Mouse (Mus musculus): Measurements from ENCODE around the gene Bcl7c. TPM values are rescaled to one million over a fixed set of nuclear protein-coding genes. Genes with fewer than 3 reads are reported as not detected.
A peak's percentile ranks its signal among the peaks of the same experiment; 100 is the strongest.
"Not testable (repeated sequence)": the region's sequence is repeated elsewhere in the genome, so short reads cannot be mapped to it uniquely, and the experiment has no call there.

Gene Bcl7c
- polyA plus RNA-seq, 1 experiment from 2014 or later = 50.2 TPM

- Histone ChIP-seq H3K9me3 (ENCODE audit: control insufficient read depth, low read length) (no peaks in the 10 kb centered on the region), H3K4me1 (replicated peaks; ENCODE audit: control insufficient read depth, insufficient read depth, low read length) (no peaks in the 10 kb centered on the region), H3K4me2 (replicated peaks) (no peak overlapping the region), H3K9ac (no peak overlapping the region), H3K27ac (no peak overlapping the region), H3K4me3 (replicated peaks; ENCODE audit: low read length) (no peak overlapping the region), H3K36me3 (replicated peaks; ENCODE audit: control insufficient read depth, insufficient read depth) (no peaks in the 10 kb centered on the region), H3K27me3 (ENCODE audit: control insufficient read depth, insufficient read depth, low read length) (no peaks in the 10 kb centered on the region)
- 92% methylated on average over 4 of the region's 4 CpGs for WGBS
- ATAC-seq (ENCODE audit: low FRiP score) = no peak
- DNase-seq (ENCODE audit: low spot score) = no peak
These were observed 62.4 kb downstream of the Bcl7c start for GRCm38 (mm10) chr7:127646363-127646762.

- no peaks in the 10 kb centered on the region for H3K36me3 ChIP-seq (replicated peaks; ENCODE audit: control insufficient read depth, insufficient read depth)
- no peaks in the 10 kb centered on the region for H3K27me3 ChIP-seq (ENCODE audit: control insufficient read depth, insufficient read depth, low read length)
- H3K4me1 ChIP-seq (replicated peaks; ENCODE audit: control insufficient read depth, insufficient read depth, low read length) = peaks cover 4% of the 10 kb centered on the region; the same call in 1 of the 2 replicates
- no peak overlapping the region for H3K4me3 ChIP-seq (replicated peaks; ENCODE audit: low read length)
- H3K27ac ChIP-seq = no peak overlapping the region
- H3K4me2 ChIP-seq (replicated peaks) = no peak overlapping the region
- ATAC-seq (ENCODE audit: low FRiP score) = no peak
- no peak overlapping the region for H3K9ac ChIP-seq
- H3K9me3 ChIP-seq (ENCODE audit: control insufficient read depth, low read length) = no peaks in the 10 kb centered on the region
- no peak for DNase-seq (ENCODE audit: low spot score)
- WGBS = 75% methylated on average over 4 of the region's 4 CpGs
These were observed 66.5 kb downstream of the Bcl7c start for GRCm38 (mm10) chr7:127642254-127642653.

GRCm38 (mm10) chr7:127641260-127641659 is 67.5 kb downstream of the Bcl7c start:
- Histone ChIP-seq H3K4me2 (replicated peaks) (no peak overlapping the region), H3K36me3 (replicated peaks; ENCODE audit: control insufficient read depth, insufficient read depth) (no peaks in the 10 kb centered on the region), H3K9ac (no peak overlapping the region), H3K4me3 (replicated peaks; ENCODE audit: low read length) (no peak overlapping the region), H3K27me3 (ENCODE audit: control insufficient read depth, insufficient read depth, low read length) (no peaks in the 10 kb centered on the region), H3K27ac (no peak overlapping the region), H3K4me1 (replicated peaks; ENCODE audit: control insufficient read depth, insufficient read depth, low read length) (peaks cover 4% of the 10 kb centered on the region; the same call in 1 of the 2 replicates), H3K9me3 (ENCODE audit: control insufficient read depth, low read length) (no peaks in the 10 kb centered on the region)
- 57% methylated on average over 4 of the region's 4 CpGs for WGBS
- no peak for ATAC-seq (ENCODE audit: low FRiP score)
- DNase-seq (ENCODE audit: low spot score) = no peak

GRCm38 (mm10) chr7:127636963-127637362 is 71.8 kb downstream of the Bcl7c start:
- DNase-seq (ENCODE audit: low spot score) (peak; percentile 84), ATAC-seq (ENCODE audit: low FRiP score) (peak; percentile 73)
- no peaks in the 10 kb centered on the region for H3K9me3 ChIP-seq (ENCODE audit: control insufficient read depth, low read length)
- WGBS = under 1% methylated on average over 27 of the region's 27 CpGs
- H3K27me3 ChIP-seq (ENCODE audit: control insufficient read depth, insufficient read depth, low read length) = no peaks in the 10 kb centered on the region
- H3K4me1 ChIP-seq (replicated peaks; ENCODE audit: control insufficient read depth, insufficient read depth, low read length) = peaks cover 4% of the 10 kb centered on the region; the same call in 1 of the 2 replicates
- H3K36me3 ChIP-seq (replicated peaks; ENCODE audit: control insufficient read depth, insufficient read depth) = no peaks in the 10 kb centered on the region
- 0 out of 2 replicates have a peak overlapping the region, but pooled peaks have one; percentile 17 for H3K27ac ChIP-seq
- peak overlapping the region; percentile 75 for H3K4me2 ChIP-seq (replicated peaks)
- peak overlapping the region; percentile 70 for H3K9ac ChIP-seq
- H3K4me3 ChIP-seq (replicated peaks; ENCODE audit: low read length) = peak overlapping the region; percentile 52

GRCm38 (mm10) chr7:127631416-127631815 is 77.3 kb downstream of the Bcl7c start:
- Histone ChIP-seq H3K27me3 (ENCODE audit: control insufficient read depth, insufficient read depth, low read length) (no peaks in the 10 kb centered on the region), H3K36me3 (replicated peaks; ENCODE audit: control insufficient read depth, insufficient read depth) (no peaks in the 10 kb centered on the region), H3K27ac (no peak overlapping the region), H3K4me1 (replicated peaks; ENCODE audit: control insufficient read depth, insufficient read depth, low read length) (no peaks in the 10 kb centered on the region), H3K9ac (no peak overlapping the region), H3K4me3 (replicated peaks; ENCODE audit: low read length) (no peak overlapping the region), H3K9me3 (ENCODE audit: control insufficient read depth, low read length) (no peaks in the 10 kb centered on the region), H3K4me2 (replicated peaks) (no peak overlapping the region)
- DNase-seq (ENCODE audit: low spot score) (no peak), ATAC-seq (ENCODE audit: low FRiP score) (no peak)
- WGBS = 56% methylated on average over 4 of the region's 4 CpGs

GRCm38 (mm10) chr7:127628646-127629045 is 80.1 kb downstream of the Bcl7c start:
- ATAC-seq (ENCODE audit: low FRiP score) = no peak
- no peaks in the 10 kb centered on the region for H3K9me3 ChIP-seq (ENCODE audit: control insufficient read depth, low read length)
- H3K4me2 ChIP-seq (replicated peaks) = no peak overlapping the region
- no peak overlapping the region for H3K4me3 ChIP-seq (replicated peaks; ENCODE audit: low read length)
- no peaks in the 10 kb centered on the region for H3K36me3 ChIP-seq (replicated peaks; ENCODE audit: control insufficient read depth, insufficient read depth)
- H3K4me1 ChIP-seq (replicated peaks; ENCODE audit: control insufficient read depth, insufficient read depth, low read length) = no peaks in the 10 kb centered on the region
- no peak for DNase-seq (ENCODE audit: low spot score)
- no peaks in the 10 kb centered on the region for H3K27me3 ChIP-seq (ENCODE audit: control insufficient read depth, insufficient read depth, low read length)
- no peak overlapping the region for H3K27ac ChIP-seq
- WGBS = 71% methylated on average over 4 of the region's 5 CpGs
- H3K9ac ChIP-seq = no peak overlapping the region

- Histone ChIP-seq H3K4me1 (replicated peaks; ENCODE audit: control insufficient read depth, insufficient read depth, low read length) (no peaks in the 10 kb centered on the region), H3K9ac (no peak overlapping the region), H3K36me3 (replicated peaks; ENCODE audit: control insufficient read depth, insufficient read depth) (no peaks in the 10 kb centered on the region), H3K27ac (no peak overlapping the region), H3K4me2 (replicated peaks) (no peak overlapping the region), H3K27me3 (ENCODE audit: control insufficient read depth, insufficient read depth, low read length) (no peaks in the 10 kb centered on the region), H3K9me3 (ENCODE audit: control insufficient read depth, low read length) (no peaks in the 10 kb centered on the region), H3K4me3 (replicated peaks; ENCODE audit: low read length) (no peak overlapping the region)
- WGBS = 91% methylated on average over 4 of the region's 4 CpGs
- ATAC-seq (ENCODE audit: low FRiP score) (no peak), DNase-seq (ENCODE audit: low spot score) (no peak)
These were observed 82.3 kb downstream of the Bcl7c start for GRCm38 (mm10) chr7:127626471-127626870.

- Histone ChIP-seq H3K4me3 (replicated peaks; ENCODE audit: low read length) (no peak overlapping the region), H3K27ac (no peak overlapping the region), H3K9me3 (ENCODE audit: control insufficient read depth, low read length) (no peaks in the 10 kb centered on the region), H3K4me2 (replicated peaks) (no peak overlapping the region), H3K27me3 (ENCODE audit: control insufficient read depth, insufficient read depth, low read length) (no peaks in the 10 kb centered on the region), H3K36me3 (replicated peaks; ENCODE audit: control insufficient read depth, insufficient read depth) (no peaks in the 10 kb centered on the region), H3K9ac (no peak overlapping the region), H3K4me1 (replicated peaks; ENCODE audit: control insufficient read depth, insufficient read depth, low read length) (no peaks in the 10 kb centered on the region)
- no peak for ATAC-seq (ENCODE audit: low FRiP score)
- DNase-seq (ENCODE audit: low spot score) = no peak
- 99% methylated on average over 7 of the region's 7 CpGs for WGBS
These were observed 82.7 kb downstream of the Bcl7c start for GRCm38 (mm10) chr7:127626039-127626438.

GRCm38 (mm10) chr7:127618402-127618801 is 90.3 kb downstream of the Bcl7c start:
- peaks cover 21% of the 10 kb centered on the region for H3K4me1 ChIP-seq (replicated peaks; ENCODE audit: control insufficient read depth, insufficient read depth, low read length)
- 87% methylated on average over 7 of the region's 8 CpGs for WGBS
- not testable (repeated sequence) for H3K9ac ChIP-seq; H3K36me3 ChIP-seq (replicated peaks; ENCODE audit: control insufficient read depth, insufficient read depth); H3K4me2 ChIP-seq (replicated peaks); DNase-seq (ENCODE audit: low spot score); H3K9me3 ChIP-seq (ENCODE audit: control insufficient read depth, low read length); H3K27me3 ChIP-seq (ENCODE audit: control insufficient read depth, insufficient read depth, low read length); ATAC-seq (ENCODE audit: low FRiP score); H3K27ac ChIP-seq; H3K4me3 ChIP-seq (replicated peaks; ENCODE audit: low read length)

- Histone ChIP-seq H3K9me3 (ENCODE audit: control insufficient read depth, low read length) (no peaks in the 10 kb centered on the region), H3K36me3 (replicated peaks; ENCODE audit: control insufficient read depth, insufficient read depth) (no peaks in the 10 kb centered on the region), H3K9ac (no peak overlapping the region), H3K27ac (no peak overlapping the region), H3K4me1 (replicated peaks; ENCODE audit: control insufficient read depth, insufficient read depth, low read length) (peaks cover 21% of the 10 kb centered on the region), H3K27me3 (ENCODE audit: control insufficient read depth, insufficient read depth, low read length) (no peaks in the 10 kb centered on the region), H3K4me3 (replicated peaks; ENCODE audit: low read length) (no peak overlapping the region), H3K4me2 (replicated peaks) (no peak overlapping the region)
- DNase-seq (ENCODE audit: low spot score) = no peak
- ATAC-seq (ENCODE audit: low FRiP score) = no peak
- WGBS = 48% methylated on average over 2 of the region's 2 CpGs
These were observed 90.8 kb downstream of the Bcl7c start for GRCm38 (mm10) chr7:127617962-127618361.
